ENCODE assay signal across 7 mouse cellular contexts in the genomic region with DNA sequence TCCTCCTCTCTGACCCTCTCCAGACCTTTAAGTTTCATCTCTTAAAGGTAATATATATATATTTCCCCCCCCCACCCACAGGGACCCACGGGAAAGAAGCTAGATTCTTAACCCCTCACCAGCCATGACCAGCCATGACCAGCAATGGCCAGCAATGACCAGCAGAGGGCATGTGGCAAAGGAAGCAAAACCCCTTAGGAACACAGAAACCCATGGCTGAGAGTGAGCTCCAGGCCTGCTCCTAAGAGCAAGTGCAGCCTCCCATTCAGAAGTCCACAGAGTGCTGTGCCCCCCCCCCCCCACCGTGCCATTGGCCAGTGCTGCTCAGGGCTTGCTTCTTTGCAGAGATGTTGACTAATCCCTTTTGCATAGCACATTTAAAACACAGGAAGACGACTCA.
DNase-seq lines count a peak whose midpoint lies in the region; ATAC-seq and TF ChIP-seq lines count a peak whose summit lies in the region.

No protein-coding gene starts in this region.

- peak; percentile 40 for DNase-seq in urinary bladder, postnatal 14 days (ENCODE audit: low spot score)
- no peak for DNase-seq in urinary bladder, postnatal 10 days (ENCODE audit: low spot score)
- DNase-seq in right cerebral cortex, postnatal 10 days (ENCODE audit: low spot score in 2 of 2): peak; percentile 49 to 75

- peaks cover 12% of the 10 kb centered on the region for H3K4me1 ChIP-seq in bone marrow, adult 2 months (ENCODE audit: control insufficient read depth, insufficient read depth, low read length)
- no peaks in the 10 kb centered on the region; the same call in 1 of the 2 replicates for H3K4me1 ChIP-seq in embryonic fibroblast, embryonic 13.5 days (ENCODE audit: control insufficient read depth, insufficient read depth, low read length)
- peaks cover 7% of the 10 kb centered on the region; the same call in 1 of the 2 replicates for H3K4me1 ChIP-seq in intestine, embryonic 15.5 days (replicated peaks)
- peaks cover 27% of the 10 kb centered on the region for H3K4me1 ChIP-seq in lung, embryonic 15.5 days

- peak; percentile 85 for TF ChIP-seq CTCF in bone marrow, adult 2 months (IDR thresholded peaks at IDR 0.05; ENCODE audit: control insufficient read depth, insufficient read depth, low read length)
- TF ChIP-seq CTCF in embryonic fibroblast, embryonic 13.5 days (IDR thresholded peaks at IDR 0.05; ENCODE audit: borderline replicate concordance, insufficient read depth, low read length): peak; percentile 87; the same call in 1 of the 2 replicates

- no peak for TF ChIP-seq POLR2A in bone marrow, adult 2 months (IDR thresholded peaks at IDR 0.05; ENCODE audit: borderline replicate concordance, control insufficient read depth, low read depth, low read length)
- no peak for TF ChIP-seq POLR2A in embryonic fibroblast, embryonic 13.5 days (IDR thresholded peaks at IDR 0.05; ENCODE audit: low read depth, low read length)

- H3K27ac ChIP-seq in bone marrow, adult 2 months (ENCODE audit: control insufficient read depth, insufficient read depth, low read depth, low read length, poor library complexity): peak overlapping the region; percentile 60
- no peak overlapping the region for H3K27ac ChIP-seq in embryonic fibroblast, embryonic 13.5 days (ENCODE audit: insufficient read depth, low read length)
- no peak overlapping the region for H3K27ac ChIP-seq in intestine, embryonic 15.5 days
- no peak overlapping the region for H3K27ac ChIP-seq in lung, embryonic 15.5 days

- H3K4me3 ChIP-seq in bone marrow, adult 2 months (replicated peaks; ENCODE audit: control insufficient read depth, low read depth, low read length): no peak overlapping the region
- no peak overlapping the region for H3K4me3 ChIP-seq in embryonic fibroblast, embryonic 13.5 days (ENCODE audit: insufficient read depth, low read length)
- no peak overlapping the region for H3K4me3 ChIP-seq in intestine, embryonic 15.5 days (replicated peaks)
- H3K4me3 ChIP-seq in lung, embryonic 15.5 days: no peak overlapping the region

- WGBS in bone marrow, adult 2 months: 9% methylated on average over 3 of the region's 3 CpGs
- 27% methylated on average over 3 of the region's 3 CpGs for WGBS in intestine, embryonic 15.5 days
- 25% methylated on average over 3 of the region's 3 CpGs for WGBS in lung, embryonic 15.5 days

- peak; percentile 59; the same call in 1 of the 2 replicates for ATAC-seq in intestine, embryonic 15.5 days
- 0 out of 2 replicates have a peak, but pooled peaks have one; percentile 13 for ATAC-seq in lung, embryonic 15.5 days (ENCODE audit: borderline replicate concordance, extremely low read depth, low FRiP score, low TSS enrichment)

- H3K4me2 ChIP-seq in intestine, embryonic 15.5 days (replicated peaks): no peak overlapping the region
- no peak overlapping the region for H3K4me2 ChIP-seq in lung, embryonic 15.5 days

- H3K27me3 ChIP-seq in intestine, embryonic 15.5 days (replicated peaks): no peaks in the 10 kb centered on the region
- H3K27me3 ChIP-seq in lung, embryonic 15.5 days: no peaks in the 10 kb centered on the region

- no peaks in the 10 kb centered on the region for H3K9me3 ChIP-seq in intestine, embryonic 15.5 days
- no peaks in the 10 kb centered on the region for H3K9me3 ChIP-seq in lung, embryonic 15.5 days

- no peak overlapping the region for H3K9ac ChIP-seq in intestine, embryonic 15.5 days
- H3K9ac ChIP-seq in lung, embryonic 15.5 days: no peak overlapping the region

- no peaks in the 10 kb centered on the region for H3K36me3 ChIP-seq in intestine, embryonic 15.5 days
- no peaks in the 10 kb centered on the region for H3K36me3 ChIP-seq in lung, embryonic 15.5 days
